Mouse (Mus musculus): Measurements from ENCODE around the gene Klf1.
A peak's percentile ranks its signal among the peaks of the same experiment; 100 is the strongest.

Gene Klf1

GRCm38 (mm10) chr8:84936041-84936961, 34.6 kb downstream of the Klf1 start:
- DNase-seq (ENCODE audit: low read depth, low spot score), result no peak

GRCm38 (mm10) chr8:84936962-84937546, 35.3 kb downstream of the Klf1 start, which contains the start of gene Mast1:
Mast1 (minus strand) TSS chr8:84937359.
- DNase-seq (ENCODE audit: low read depth, low spot score), result no peak

GRCm38 (mm10) chr8:84937620-84938485, 36.1 kb downstream of the Klf1 start:
- DNase-seq (ENCODE audit: low read depth, low spot score), result no peak

GRCm38 (mm10) chr8:84943699-84944098, 42.0 kb downstream of the Klf1 start:
- DNase-seq (ENCODE audit: low read depth, low spot score), result no peak

GRCm38 (mm10) chr8:84944478-84945160, 42.9 kb downstream of the Klf1 start:
- peak; percentile 65 for DNase-seq (ENCODE audit: low read depth, low spot score)

GRCm38 (mm10) chr8:84945235-84945632, 43.5 kb downstream of the Klf1 start:
- no peak for DNase-seq (ENCODE audit: low read depth, low spot score)

- no peak for DNase-seq (ENCODE audit: low read depth, low spot score)
Observed at GRCm38 (mm10) chr8:84945633-84946527, 44.2 kb downstream of the Klf1 start.

- DNase-seq (ENCODE audit: low read depth, low spot score), result no peak
Observed at GRCm38 (mm10) chr8:84946528-84947240, 45.0 kb downstream of the Klf1 start, which contains the start of gene Rtbdn. Rtbdn (plus strand) TSS chr8:84946991.

- no peak for DNase-seq (ENCODE audit: low read depth, low spot score)
Observed at GRCm38 (mm10) chr8:84947241-84947545, 45.5 kb downstream of the Klf1 start.

- no peak for DNase-seq (ENCODE audit: low read depth, low spot score)
Observed at GRCm38 (mm10) chr8:84949753-84950152, 48.0 kb downstream of the Klf1 start.

- DNase-seq (ENCODE audit: low read depth, low spot score), result no peak
Observed at GRCm38 (mm10) chr8:84952612-84953255, 51.0 kb downstream of the Klf1 start.

Measured in c-Kit-negative CD71-positive TER-119-positive erythroid progenitor cells, embryonic 14.5 days (primary cell).